Mouse (Mus musculus) intestine, embryonic 14.5 days (tissue): ENCODE measurements around the gene Zfp324. TPM values are rescaled to one million over a fixed set of nuclear protein-coding genes. Genes with fewer than 3 reads are reported as not detected.
A peak's percentile ranks its signal among the peaks of the same experiment; 100 is the strongest.

ENCODE experiments used
- ATAC-seq: fragments of 200-750 bp; cut with Nextera tagmentation; replicated peaks from 2 replicates; pipeline ENCODE4 v1.8.0; 2017; ENCODE audit warnings: low read depth, moderate number of reproducible peaks, moderate TSS enrichment, moderate library complexity; ENCODE audit not compliant: low FRiP score, low TSS enrichment
- DNase-seq: peaks from one replicate; pipeline ENCODE4 v3.0.0-alpha.2; 2018; ENCODE audit warnings: low spot score
- H3K27ac ChIP-seq: fragments of 300-500 bp; sonication (generic); 2 replicates; pipeline ENCODE4 v1.5.1; 2014; ENCODE audit warnings: low read depth, mild to moderate bottlenecking, control low read depth
- H3K27me3 ChIP-seq: fragments of 300-500 bp; sonication (generic); replicated peaks from 2 replicates; pipeline ENCODE4 v1.6.1; 2014; ENCODE audit warnings: low read length, control low read depth; ENCODE audit not compliant: control insufficient read depth, insufficient read depth
- H3K36me3 ChIP-seq: fragments of 300-500 bp; sonication (generic); 2 replicates; pipeline ENCODE4 v1.6.1; 2014; ENCODE audit warnings: low read length, control low read depth; ENCODE audit not compliant: control insufficient read depth, insufficient read depth
- H3K4me1 ChIP-seq: fragments of 300-500 bp; sonication (generic); replicated peaks from 2 replicates; pipeline ENCODE4 v1.6.1; 2014; ENCODE audit warnings: low read length, control low read depth, mixed read lengths; ENCODE audit not compliant: control insufficient read depth, insufficient read depth
- H3K4me2 ChIP-seq: fragments of 300-500 bp; sonication (generic); 2 replicates; pipeline ENCODE4 v1.6.1; 2014; ENCODE audit warnings: low read length
- H3K4me3 ChIP-seq: fragments of 300-500 bp; sonication (generic); 2 replicates; pipeline ENCODE4 v1.5.1; 2014; ENCODE audit warnings: low read depth, low read length, control low read depth, mixed read lengths
- H3K9ac ChIP-seq: fragments of 300-500 bp; sonication (generic); 2 replicates; pipeline ENCODE4 v1.6.1; 2014; ENCODE audit warnings: mild to moderate bottlenecking, low read length
- H3K9me3 ChIP-seq: fragments of 300-500 bp; sonication (generic); 2 replicates; pipeline ENCODE4 v1.6.1; 2016; ENCODE audit warnings: low read length, control low read depth; ENCODE audit not compliant: control insufficient read depth
- whole genome bisulfite sequencing: fragments of 180-500 bp; shearing (Covaris S2); extraction: QIAGEN DNeasy Blood & Tissue Kit; methylation state at CpG from one replicate; pipeline ENCODE4 v1.1.7; 2014; 5-methylcytosine and 5-hydroxymethylcytosine counted together
- polyA plus RNA-seq: library from polyadenylated mRNA; unstranded; fragments of >200 nt; fragmentation: Nextera tagmentation; extraction: Ambion mirVana; gene quantifications from 2 replicates; pipeline ENCODE4 v1.2.1, GENCODE M21; 2014

Gene Zfp324
- polyA plus RNA-seq, 1 experiment from 2014 or later, result 8.3 TPM

DNA sequence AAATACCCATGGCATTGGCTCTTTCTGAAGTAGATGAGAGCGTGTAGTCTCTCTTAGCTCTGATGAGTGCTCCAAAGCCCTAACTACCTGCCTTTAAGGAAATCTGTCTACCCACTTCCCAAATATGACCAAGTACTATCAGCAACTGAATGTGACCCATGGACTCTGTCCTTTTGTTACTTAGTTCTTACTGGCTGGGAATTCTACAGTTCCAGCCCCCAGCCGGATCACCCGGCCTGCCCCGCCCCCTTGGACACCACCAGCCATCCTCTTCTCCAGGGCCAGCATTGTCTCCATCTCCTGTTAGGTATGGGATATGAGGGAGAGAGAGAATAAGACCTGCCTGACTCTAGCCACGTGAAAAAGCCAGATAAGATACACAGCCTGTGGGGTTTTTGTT, 32.4 kb downstream of the Zfp324 start, which contains the start of gene Slc27a5:
Gene Slc27a5, minus strand, starts transcription at position 140 of the 400 bp plus-strand sequence.
- DNase-seq, result no peak
- Histone ChIP-seq H3K36me3 (no peaks in the 10 kb centered on the region), H3K27me3 (no peaks in the 10 kb centered on the region), H3K4me3 (no peak within 1 kb of the TSS), H3K9ac (no peak within 1 kb of the TSS), H3K4me1 (no peaks in the 10 kb centered on the region), H3K9me3 (no peaks in the 10 kb centered on the region), H3K27ac (no peak within 1 kb of the TSS), H3K4me2 (no peak within 1 kb of the TSS)
- 77% methylated on average over 5 of the region's 5 CpGs for WGBS
- ATAC-seq, result no peak

DNA sequence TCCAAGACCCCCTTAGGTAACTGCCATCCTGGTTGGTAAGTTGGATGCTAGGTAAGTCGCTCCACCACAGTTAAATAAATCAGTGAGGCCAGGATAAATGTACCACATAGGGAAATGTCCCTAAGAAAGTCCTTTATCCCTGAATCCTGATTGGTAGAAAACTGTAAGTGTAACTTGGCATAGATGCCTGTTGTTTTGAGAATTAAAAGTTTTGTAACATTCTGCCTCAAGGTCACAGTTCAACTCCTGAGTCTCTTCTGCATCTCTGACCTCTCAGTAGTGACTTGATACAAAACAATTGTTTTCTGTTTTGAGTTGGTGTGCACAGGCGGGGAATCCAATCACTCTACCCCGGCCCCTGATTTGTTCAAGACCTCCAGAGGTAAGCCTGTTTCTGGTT, 33.2 kb downstream of the Zfp324 start, which contains the start of gene Trim28:
Gene Trim28, plus strand, starts transcription at position 264 of the 400 bp plus-strand sequence.
- WGBS, result 76% methylated on average over 3 of the region's 3 CpGs
- no peak within 1 kb of the TSS for H3K9ac ChIP-seq
- ATAC-seq (no peak), DNase-seq (no peak)
- H3K4me1 ChIP-seq, result no peaks in the 10 kb centered on the region
- no peaks in the 10 kb centered on the region for H3K36me3 ChIP-seq
- no peaks in the 10 kb centered on the region for H3K27me3 ChIP-seq
- H3K9me3 ChIP-seq, result no peaks in the 10 kb centered on the region
- H3K27ac ChIP-seq, result no peak within 1 kb of the TSS
- no peak within 1 kb of the TSS for H3K4me3 ChIP-seq
- H3K4me2 ChIP-seq, result no peak within 1 kb of the TSS

DNA sequence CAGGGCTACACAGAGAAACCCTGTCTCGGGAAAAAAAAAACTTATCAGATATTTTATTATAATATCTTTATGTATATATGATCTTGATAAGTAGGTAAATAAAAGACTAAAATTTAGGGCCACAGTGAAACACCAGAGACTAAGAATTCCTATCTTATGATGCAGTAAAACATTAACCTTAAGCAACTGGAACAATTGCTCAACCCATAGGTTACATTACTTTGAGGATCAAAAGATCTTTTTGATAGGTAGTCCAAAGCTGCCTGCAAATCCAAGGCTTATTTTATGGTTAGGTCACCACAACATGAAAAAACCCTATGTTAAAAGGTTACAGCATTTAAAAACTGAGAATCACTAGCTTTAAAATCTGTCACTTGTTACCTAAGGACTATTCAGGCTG, 35.9 kb downstream of the Zfp324 start:
- 50% methylated on average over 1 of the region's 1 CpGs for WGBS
- no peaks in the 10 kb centered on the region for H3K27me3 ChIP-seq
- H3K36me3 ChIP-seq, result peaks cover 19% of the 10 kb centered on the region
- H3K27ac ChIP-seq, result no peak overlapping the region
- DNase-seq (no peak), ATAC-seq (no peak)
- no peak overlapping the region for H3K9ac ChIP-seq
- no peak overlapping the region for H3K4me3 ChIP-seq
- H3K4me2 ChIP-seq, result no peak overlapping the region
- H3K4me1 ChIP-seq, result no peaks in the 10 kb centered on the region
- H3K9me3 ChIP-seq, result no peaks in the 10 kb centered on the region

DNA sequence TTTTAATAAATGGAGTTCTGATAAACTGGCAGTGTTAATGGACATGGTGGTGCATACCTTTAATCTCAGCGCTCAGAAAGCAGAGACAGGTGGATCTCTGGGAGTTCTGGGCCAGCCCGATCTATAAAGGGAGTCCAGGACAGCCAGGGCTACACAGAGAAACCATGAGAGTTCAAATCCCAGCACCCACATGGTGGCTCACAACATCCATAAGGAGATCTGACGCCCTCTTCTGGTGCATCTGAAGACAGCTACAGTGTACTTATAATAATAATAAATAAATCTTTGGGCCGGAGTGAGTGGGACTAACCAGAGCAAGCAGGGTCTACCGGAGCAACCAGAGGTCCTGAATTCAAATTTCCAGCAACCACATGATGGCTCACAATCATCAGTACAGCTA, 37.7 kb downstream of the Zfp324 start:
- 75% methylated on average over 5 of the region's 5 CpGs for WGBS
- no peaks in the 10 kb centered on the region for H3K27me3 ChIP-seq
- H3K27ac ChIP-seq, result no peak overlapping the region
- H3K4me2 ChIP-seq, result no peak overlapping the region
- no peaks in the 10 kb centered on the region for H3K9me3 ChIP-seq
- no peak for ATAC-seq
- H3K4me1 ChIP-seq, result no peaks in the 10 kb centered on the region; the same call in 1 of the 2 replicates
- no peak overlapping the region for H3K9ac ChIP-seq
- no peak for DNase-seq
- peaks cover 30% of the 10 kb centered on the region for H3K36me3 ChIP-seq
- no peak overlapping the region for H3K4me3 ChIP-seq

DNA sequence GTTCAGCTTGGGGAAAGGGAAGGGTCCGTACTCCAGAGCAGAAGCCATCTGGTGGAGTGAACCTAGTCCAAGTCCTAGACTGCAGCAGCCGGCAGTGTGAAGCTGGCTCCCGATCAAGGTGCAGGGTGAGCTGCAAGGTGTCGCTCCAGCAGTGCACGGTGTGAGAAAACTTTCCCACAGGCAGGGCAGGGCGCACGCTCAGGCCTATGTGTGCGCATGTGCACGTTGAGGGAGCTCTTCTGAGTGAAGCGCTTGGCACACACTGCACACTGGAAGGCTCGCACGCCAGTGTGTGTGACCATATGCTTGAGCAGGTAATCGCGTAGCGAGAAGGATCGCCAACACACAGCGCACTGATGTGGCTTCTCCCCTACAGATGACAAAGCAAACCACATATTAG, 40.4 kb downstream of the Zfp324 start:
- 89% methylated on average over 17 of the region's 17 CpGs for WGBS
- H3K27me3 ChIP-seq, result no peaks in the 10 kb centered on the region

DNA sequence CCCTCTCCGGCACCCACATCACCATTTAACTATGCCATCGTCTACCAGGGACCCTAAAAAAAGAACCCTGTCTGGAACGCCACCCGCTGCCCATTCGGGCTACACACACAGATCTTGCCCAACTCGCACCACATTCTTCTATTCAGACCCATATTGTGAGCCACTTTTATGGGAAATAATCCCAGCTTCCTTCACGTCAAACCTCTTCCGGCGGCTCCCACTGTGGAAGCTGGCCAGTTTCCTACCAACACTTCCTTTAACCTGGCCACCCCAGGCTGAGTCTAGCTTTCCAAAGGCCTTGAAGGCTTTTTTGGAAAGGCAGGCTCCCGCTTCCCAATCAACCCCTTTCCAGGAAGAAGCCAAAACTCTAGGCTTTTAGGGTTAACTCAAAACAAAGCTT, 40.9 kb downstream of the Zfp324 start:
- Histone ChIP-seq H3K4me2 (no peak overlapping the region), H3K4me3 (no peak overlapping the region), H3K36me3 (peaks cover 30% of the 10 kb centered on the region), H3K9ac (no peak overlapping the region), H3K9me3 (no peaks in the 10 kb centered on the region), H3K27ac (no peak overlapping the region), H3K27me3 (no peaks in the 10 kb centered on the region), H3K4me1 (peaks cover 4% of the 10 kb centered on the region; the same call in 1 of the 2 replicates)
- DNase-seq, result no peak
- WGBS, result 85% methylated on average over 10 of the region's 10 CpGs
- no peak for ATAC-seq

More for the DNA sequence above, 40.4 kb downstream of the Zfp324 start:
- Histone ChIP-seq H3K4me3 (no peak overlapping the region), H3K4me2 (no peak overlapping the region), H3K9me3 (no peaks in the 10 kb centered on the region), H3K27ac (no peak overlapping the region), H3K9ac (no peak overlapping the region), H3K36me3 (peaks cover 30% of the 10 kb centered on the region), H3K4me1 (peaks cover 4% of the 10 kb centered on the region; the same call in 1 of the 2 replicates)
- ATAC-seq (no peak), DNase-seq (no peak)

DNA sequence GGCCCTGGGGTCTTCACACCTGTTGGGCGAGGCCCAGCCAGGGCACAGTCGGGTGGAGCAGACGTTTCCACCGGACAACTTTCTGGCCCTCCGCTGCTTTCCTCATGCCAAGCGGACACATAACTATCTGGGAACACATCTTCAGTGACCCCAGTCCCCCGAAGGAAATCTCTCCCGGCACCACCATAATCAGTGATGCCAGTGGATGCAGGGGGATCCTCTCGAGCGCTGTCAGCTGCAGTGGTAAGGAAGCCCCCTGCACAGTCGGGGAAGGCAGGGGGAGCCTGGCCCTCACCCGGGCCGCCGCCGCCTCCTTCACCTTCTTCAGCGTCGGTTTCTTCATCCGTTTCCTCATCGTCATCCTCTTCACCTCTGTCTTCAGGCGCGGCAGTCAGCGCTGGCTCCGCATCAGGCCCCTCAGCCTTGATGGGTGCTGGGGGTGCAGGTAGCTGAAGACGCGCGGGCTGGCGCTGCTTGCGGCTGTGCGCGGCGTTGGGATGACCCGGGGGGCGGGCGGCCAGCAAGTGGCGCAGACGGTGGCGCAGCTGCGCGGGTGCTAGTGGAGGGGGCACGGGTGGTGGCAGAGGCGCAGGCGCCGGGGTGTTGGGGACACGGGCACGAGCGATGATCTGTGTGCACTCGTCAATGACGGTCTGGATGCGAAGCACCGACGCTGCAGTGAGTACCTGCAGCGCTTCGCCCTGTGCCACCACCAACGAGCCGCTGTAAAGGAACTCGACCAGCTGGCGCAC, 41.9 kb downstream of the Zfp324 start:
- Histone ChIP-seq H3K4me2 (no peak overlapping the region), H3K9me3 (no peaks in the 10 kb centered on the region)

DNA sequence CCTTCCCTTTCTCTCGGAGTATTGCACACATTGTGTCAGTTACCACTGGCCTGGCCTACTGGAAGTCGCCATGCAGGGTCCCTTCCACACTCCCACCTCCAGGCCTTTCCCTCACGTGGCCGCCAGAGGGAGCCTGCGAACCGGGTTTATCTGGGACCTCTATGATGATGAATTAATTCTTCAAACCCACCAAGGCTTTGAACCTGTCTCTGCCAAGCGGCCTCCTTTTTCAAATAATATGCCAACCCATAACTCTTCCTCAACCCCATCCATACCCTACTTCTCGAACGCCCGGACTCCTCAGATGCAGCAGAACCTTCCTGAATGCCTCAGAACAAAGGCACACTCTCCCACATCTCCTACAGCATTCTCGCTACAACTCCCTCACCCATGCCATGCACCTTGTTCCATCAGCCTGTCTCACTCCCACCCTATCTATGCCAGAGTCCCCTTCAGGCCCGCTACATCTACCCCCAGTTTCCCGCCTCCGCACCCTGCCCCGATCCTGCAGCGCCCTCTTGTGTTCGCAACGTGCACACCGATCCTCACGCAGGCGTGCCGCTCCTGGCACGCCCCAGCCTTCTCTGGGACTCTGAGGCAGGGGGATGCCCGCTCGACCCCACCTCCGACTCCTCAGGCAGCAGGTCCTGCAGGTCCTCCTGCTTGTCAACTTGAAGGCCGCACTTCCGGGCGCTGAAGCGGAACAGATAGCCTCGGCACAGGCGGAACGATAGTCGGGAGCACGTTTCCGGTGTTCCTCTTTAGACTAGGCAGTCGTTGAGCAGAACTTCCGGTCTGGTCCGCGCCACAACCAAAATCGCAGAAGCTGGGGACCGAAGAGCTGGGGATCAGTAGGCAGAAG, 43.7 kb downstream of the Zfp324 start:
- ATAC-seq (peak; percentile 87), DNase-seq (peak; percentile 99)
- Histone ChIP-seq H3K9me3 (no peaks in the 10 kb centered on the region), H3K4me3 (peak overlapping the region; percentile 55), H3K27ac (peak overlapping the region; percentile 93), H3K27me3 (no peaks in the 10 kb centered on the region), H3K4me1 (peaks cover 4% of the 10 kb centered on the region; the same call in 1 of the 2 replicates), H3K9ac (peak overlapping the region; percentile 74), H3K4me2 (peak overlapping the region; percentile 75), H3K36me3 (peaks cover 30% of the 10 kb centered on the region)
- WGBS, result under 1% methylated on average over 42 of the region's 42 CpGs

More for the DNA sequence above, 41.9 kb downstream of the Zfp324 start:
- Histone ChIP-seq H3K4me1 (peaks cover 4% of the 10 kb centered on the region; the same call in 1 of the 2 replicates), H3K9ac (no peak overlapping the region), H3K27ac (no peak overlapping the region), H3K4me3 (no peak overlapping the region), H3K27me3 (no peaks in the 10 kb centered on the region), H3K36me3 (peaks cover 30% of the 10 kb centered on the region)
- 45% methylated on average over 57 of the region's 57 CpGs for WGBS
- no peak for ATAC-seq
- no peak for DNase-seq
